Mouse (Mus musculus): ENCODE results near the gene Rab3ip. TPM values are rescaled to one million over a fixed set of nuclear protein-coding genes. Genes with fewer than 3 reads are reported as not detected.
A peak's percentile ranks its signal among the peaks of the same experiment; 100 is the strongest.

Gene Rab3ip
- total and polyA plus RNA-seq, 2 experiments from 2014 or later = 78.4 to 98.2 TPM

- Histone ChIP-seq H3K9ac (replicated peaks; ENCODE audit: low read depth, low read length) (peak overlapping the region; percentile 78), H3K4me2 (ENCODE audit: low read depth, low read length) (peak overlapping the region; percentile 90), H3K36me3 (replicated peaks; ENCODE audit: control insufficient read depth, insufficient read depth, low read length) (no peaks in the 10 kb centered on the region), H3K9me3 (replicated peaks; ENCODE audit: control insufficient read depth, low read length) (no peaks in the 10 kb centered on the region), H3K27ac (ENCODE audit: low read depth) (no peak overlapping the region), H3K4me1 (ENCODE audit: control insufficient read depth, insufficient read depth) (peaks cover 38% of the 10 kb centered on the region), H3K27me3 (ENCODE audit: control insufficient read depth, insufficient read depth, low read length) (no peaks in the 10 kb centered on the region), H3K4me3 (ENCODE audit: low read depth, low read length) (peak overlapping the region; percentile 89)
- TF ChIP-seq EP300 (IDR thresholded peaks at IDR 0.05; ENCODE audit: low read depth) (no peak), CTCF (IDR thresholded peaks at IDR 0.05; ENCODE audit: low read depth) (no peak)
- ATAC-seq (ENCODE audit: insufficient read depth, low read depth) (no peak), DNase-seq (ENCODE audit: low spot score) (no peak)
- 77% methylated on average over 9 of the region's 9 CpGs for WGBS
These were observed 2.2 kb downstream of the Rab3ip start for GRCm38 (mm10) chr10:116948414-116948813.

GRCm38 (mm10) chr10:116944940-116945339 is 5.6 kb downstream of the Rab3ip start:
- peaks cover 33% of the 10 kb centered on the region for H3K4me1 ChIP-seq (ENCODE audit: control insufficient read depth, insufficient read depth)
- no peaks in the 10 kb centered on the region for H3K27me3 ChIP-seq (ENCODE audit: control insufficient read depth, insufficient read depth, low read length)
- no peaks in the 10 kb centered on the region for H3K9me3 ChIP-seq (replicated peaks; ENCODE audit: control insufficient read depth, low read length)
- H3K9ac ChIP-seq (replicated peaks; ENCODE audit: low read depth, low read length) = peak overlapping the region; percentile 38; the same call in 1 of the 2 replicates
- peaks cover 9% of the 10 kb centered on the region; the same call in 1 of the 2 replicates for H3K36me3 ChIP-seq (replicated peaks; ENCODE audit: control insufficient read depth, insufficient read depth, low read length)
- 22% methylated on average over 10 of the region's 10 CpGs for WGBS
- DNase-seq (ENCODE audit: low spot score) (peak; percentile 44), ATAC-seq (ENCODE audit: insufficient read depth, low read depth) (peak; percentile 50)
- H3K27ac ChIP-seq (ENCODE audit: low read depth) = peak overlapping the region; percentile 90
- TF ChIP-seq EP300 (IDR thresholded peaks at IDR 0.05; ENCODE audit: low read depth) (no peak), CTCF (IDR thresholded peaks at IDR 0.05; ENCODE audit: low read depth) (no peak)
- no peak overlapping the region for H3K4me3 ChIP-seq (ENCODE audit: low read depth, low read length)
- H3K4me2 ChIP-seq (ENCODE audit: low read depth, low read length) = peak overlapping the region; percentile 37

DNA sequence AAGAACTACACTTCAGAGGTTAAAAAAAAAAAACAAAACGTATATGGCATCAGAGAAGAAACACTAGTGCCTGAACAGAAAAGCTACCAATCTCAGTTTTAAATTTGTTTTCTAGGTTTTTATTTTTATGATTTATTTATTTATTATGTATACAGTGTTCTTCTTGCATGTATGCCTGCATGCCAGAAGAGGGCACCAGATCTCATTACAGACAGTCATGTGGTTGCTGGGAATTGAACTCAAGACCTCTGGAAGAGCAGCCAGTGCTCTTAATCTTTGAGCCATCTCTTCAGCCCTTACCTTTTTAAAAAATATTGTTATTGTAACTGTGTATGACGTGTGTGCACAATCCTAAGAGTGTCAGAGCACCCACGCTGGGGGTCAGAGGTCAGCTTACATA is 6.4 kb downstream of the Rab3ip start:
- ATAC-seq (ENCODE audit: insufficient read depth, low read depth) = no peak
- H3K27me3 ChIP-seq (ENCODE audit: control insufficient read depth, insufficient read depth, low read length) = no peaks in the 10 kb centered on the region
- H3K4me1 ChIP-seq (ENCODE audit: control insufficient read depth, insufficient read depth) = peaks cover 33% of the 10 kb centered on the region
- no peak for DNase-seq (ENCODE audit: low spot score)
- TF ChIP-seq CTCF (IDR thresholded peaks at IDR 0.05; ENCODE audit: low read depth) = peak; percentile 47
- no peak for TF ChIP-seq EP300 (IDR thresholded peaks at IDR 0.05; ENCODE audit: low read depth)
- H3K9ac ChIP-seq (replicated peaks; ENCODE audit: low read depth, low read length) = no peak overlapping the region
- H3K36me3 ChIP-seq (replicated peaks; ENCODE audit: control insufficient read depth, insufficient read depth, low read length) = peaks cover 11% of the 10 kb centered on the region
- H3K27ac ChIP-seq (ENCODE audit: low read depth) = peak overlapping the region; percentile 90
- 89% methylated on average over 3 of the region's 3 CpGs for WGBS
- H3K4me2 ChIP-seq (ENCODE audit: low read depth, low read length) = no peak overlapping the region
- no peak overlapping the region for H3K4me3 ChIP-seq (ENCODE audit: low read depth, low read length)
- H3K9me3 ChIP-seq (replicated peaks; ENCODE audit: control insufficient read depth, low read length) = no peaks in the 10 kb centered on the region

DNA sequence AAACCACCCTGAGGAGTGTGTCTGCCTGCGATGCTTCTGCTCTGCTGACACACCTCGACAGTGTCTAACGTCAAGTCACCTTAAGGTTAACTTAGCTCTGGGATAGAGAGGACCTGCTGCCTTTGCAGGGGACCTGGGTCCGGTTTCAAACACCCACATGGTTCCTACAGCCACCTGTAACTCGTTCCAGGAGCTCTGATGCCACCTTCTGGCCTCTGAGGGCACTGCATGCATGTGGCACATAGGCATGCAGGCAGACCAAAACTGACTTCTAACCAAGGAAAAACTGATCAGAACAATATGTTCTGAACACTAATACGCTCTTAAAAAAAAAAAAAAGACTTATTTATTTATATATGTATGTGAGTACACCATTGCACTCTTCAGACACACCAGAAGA is 7.5 kb downstream of the Rab3ip start:
- no peak overlapping the region for H3K27ac ChIP-seq (ENCODE audit: low read depth)
- no peak overlapping the region for H3K9ac ChIP-seq (replicated peaks; ENCODE audit: low read depth, low read length)
- DNase-seq (ENCODE audit: low spot score) (no peak), ATAC-seq (ENCODE audit: insufficient read depth, low read depth) (no peak)
- TF ChIP-seq EP300 (IDR thresholded peaks at IDR 0.05; ENCODE audit: low read depth) (no peak), CTCF (IDR thresholded peaks at IDR 0.05; ENCODE audit: low read depth) (peak; percentile 31; the same call in 1 of the 2 replicates)
- H3K4me2 ChIP-seq (ENCODE audit: low read depth, low read length) = no peak overlapping the region
- peaks cover 22% of the 10 kb centered on the region for H3K36me3 ChIP-seq (replicated peaks; ENCODE audit: control insufficient read depth, insufficient read depth, low read length)
- no peak overlapping the region for H3K4me3 ChIP-seq (ENCODE audit: low read depth, low read length)
- H3K27me3 ChIP-seq (ENCODE audit: control insufficient read depth, insufficient read depth, low read length) = no peaks in the 10 kb centered on the region
- H3K9me3 ChIP-seq (replicated peaks; ENCODE audit: control insufficient read depth, low read length) = no peaks in the 10 kb centered on the region
- 96% methylated on average over 6 of the region's 6 CpGs for WGBS
- H3K4me1 ChIP-seq (ENCODE audit: control insufficient read depth, insufficient read depth) = peaks cover 27% of the 10 kb centered on the region; the same call in 1 of the 2 replicates

- H3K9me3 ChIP-seq (replicated peaks; ENCODE audit: control insufficient read depth, low read length) = no peaks in the 10 kb centered on the region
- no peak overlapping the region for H3K4me2 ChIP-seq (ENCODE audit: low read depth, low read length)
- H3K9ac ChIP-seq (replicated peaks; ENCODE audit: low read depth, low read length) = no peak overlapping the region
- H3K36me3 ChIP-seq (replicated peaks; ENCODE audit: control insufficient read depth, insufficient read depth, low read length) = peaks cover 67% of the 10 kb centered on the region
- H3K27ac ChIP-seq (ENCODE audit: low read depth) = no peak overlapping the region
- no peaks in the 10 kb centered on the region for H3K27me3 ChIP-seq (ENCODE audit: control insufficient read depth, insufficient read depth, low read length)
- no peak for DNase-seq (ENCODE audit: low spot score)
- no peak for ATAC-seq (ENCODE audit: insufficient read depth, low read depth)
- H3K4me3 ChIP-seq (ENCODE audit: low read depth, low read length) = no peak overlapping the region
- TF ChIP-seq CTCF (IDR thresholded peaks at IDR 0.05; ENCODE audit: low read depth) = no peak
- TF ChIP-seq EP300 (IDR thresholded peaks at IDR 0.05; ENCODE audit: low read depth) = no peak
- WGBS = 87% methylated on average over 12 of the region's 12 CpGs
- peaks cover 3% of the 10 kb centered on the region; the same call in 1 of the 2 replicates for H3K4me1 ChIP-seq (ENCODE audit: control insufficient read depth, insufficient read depth)
These were observed 15.5 kb downstream of the Rab3ip start for GRCm38 (mm10) chr10:116935028-116935427.

GRCm38 (mm10) chr10:116933794-116934193 is 16.8 kb downstream of the Rab3ip start:
- Histone ChIP-seq H3K36me3 (replicated peaks; ENCODE audit: control insufficient read depth, insufficient read depth, low read length) (peaks cover 69% of the 10 kb centered on the region), H3K27ac (ENCODE audit: low read depth) (no peak overlapping the region), H3K9me3 (replicated peaks; ENCODE audit: control insufficient read depth, low read length) (no peaks in the 10 kb centered on the region), H3K4me2 (ENCODE audit: low read depth, low read length) (no peak overlapping the region), H3K9ac (replicated peaks; ENCODE audit: low read depth, low read length) (no peak overlapping the region), H3K4me3 (ENCODE audit: low read depth, low read length) (no peak overlapping the region), H3K27me3 (ENCODE audit: control insufficient read depth, insufficient read depth, low read length) (no peaks in the 10 kb centered on the region), H3K4me1 (ENCODE audit: control insufficient read depth, insufficient read depth) (peaks cover 3% of the 10 kb centered on the region; the same call in 1 of the 2 replicates)
- 80% methylated on average over 7 of the region's 7 CpGs for WGBS
- DNase-seq (ENCODE audit: low spot score) (no peak), ATAC-seq (ENCODE audit: insufficient read depth, low read depth) (no peak)
- no peak for TF ChIP-seq CTCF (IDR thresholded peaks at IDR 0.05; ENCODE audit: low read depth)
- no peak for TF ChIP-seq EP300 (IDR thresholded peaks at IDR 0.05; ENCODE audit: low read depth)
